Mouse (Mus musculus) stomach, postnatal 0 days (tissue): ENCODE data around the gene Acp1. TPM values are rescaled to one million over a fixed set of nuclear protein-coding genes. Genes with fewer than 3 reads are reported as not detected.

Source experiments
- ATAC-seq: fragments of 200-750 bp; cut with Nextera tagmentation; 2 replicates; pipeline ENCODE4 v1.8.0; 2017; ENCODE audit not compliant: low FRiP score, low TSS enrichment
- DNase-seq: peaks from one replicate; pipeline ENCODE4 v3.0.0-alpha.2; 2016; ENCODE audit warnings: low spot score
- H3K27ac ChIP-seq: fragments of 300-500 bp; sonication (generic); replicated peaks from 2 replicates; pipeline ENCODE4 v1.5.1; 2014; ENCODE audit warnings: mild to moderate bottlenecking, control low read depth
- H3K27me3 ChIP-seq: fragments of 300-500 bp; sonication (generic); 2 replicates; pipeline ENCODE4 v1.6.1; 2014; ENCODE audit warnings: low read length; ENCODE audit not compliant: control insufficient read depth, insufficient read depth
- H3K36me3 ChIP-seq: fragments of 300-500 bp; sonication (generic); 2 replicates; pipeline ENCODE4 v1.6.1; 2014; ENCODE audit warnings: low read length, mixed read lengths; ENCODE audit not compliant: control insufficient read depth, insufficient read depth
- H3K4me1 ChIP-seq: fragments of 300-500 bp; sonication (generic); replicated peaks from 2 replicates; pipeline ENCODE4 v1.6.1; 2014; ENCODE audit warnings: antibody characterized with exemption; ENCODE audit not compliant: control insufficient read depth, insufficient read depth
- H3K4me2 ChIP-seq: fragments of 300-500 bp; sonication (generic); replicated peaks from 2 replicates; pipeline ENCODE4 v1.6.1; 2014; ENCODE audit warnings: low read depth, mild to moderate bottlenecking, control low read depth, moderate library complexity
- H3K4me3 ChIP-seq: fragments of 300-500 bp; sonication (generic); 2 replicates; pipeline ENCODE4 v1.5.1; 2014; ENCODE audit warnings: low read depth, low read length, control low read depth
- H3K9ac ChIP-seq: fragments of 300-500 bp; sonication (generic); 2 replicates; pipeline ENCODE4 v1.6.1; 2014; ENCODE audit warnings: mild to moderate bottlenecking, low read length, control low read depth, mixed read lengths
- H3K9me3 ChIP-seq: fragments of 300-500 bp; sonication (generic); 2 replicates; pipeline ENCODE4 v1.6.1; 2016; ENCODE audit warnings: low read length; ENCODE audit not compliant: control insufficient read depth
- CTCF ChIP-seq: IDR thresholded peaks from 2 replicates; pipeline ENCODE4 v1.5.1; 2016; ENCODE audit warnings: antibody characterized with exemption, low read depth, mild to moderate bottlenecking, moderate library complexity
- EP300 ChIP-seq: optimal IDR thresholded peaks from 2 replicates; pipeline ENCODE3; 2016; ENCODE audit warnings: antibody characterized with exemption
- WGBS: fragments of 180-500 bp; shearing (Covaris S2); extraction: QIAGEN DNeasy Blood & Tissue Kit; methylation state at CpG from one replicate; pipeline ENCODE4 v1.1.7; 2014; 5-methylcytosine and 5-hydroxymethylcytosine counted together
- polyA plus RNA-seq: library from polyadenylated mRNA; unstranded; fragments of >200 nt; fragmentation: Nextera tagmentation; extraction: Ambion mirVana; gene quantifications from 2 replicates; pipeline ENCODE4 v1.2.1, GENCODE M21; 2015

Acp1 gene
- polyA plus RNA-seq: 103 and 113 TPM in 2 replicates

DNA sequence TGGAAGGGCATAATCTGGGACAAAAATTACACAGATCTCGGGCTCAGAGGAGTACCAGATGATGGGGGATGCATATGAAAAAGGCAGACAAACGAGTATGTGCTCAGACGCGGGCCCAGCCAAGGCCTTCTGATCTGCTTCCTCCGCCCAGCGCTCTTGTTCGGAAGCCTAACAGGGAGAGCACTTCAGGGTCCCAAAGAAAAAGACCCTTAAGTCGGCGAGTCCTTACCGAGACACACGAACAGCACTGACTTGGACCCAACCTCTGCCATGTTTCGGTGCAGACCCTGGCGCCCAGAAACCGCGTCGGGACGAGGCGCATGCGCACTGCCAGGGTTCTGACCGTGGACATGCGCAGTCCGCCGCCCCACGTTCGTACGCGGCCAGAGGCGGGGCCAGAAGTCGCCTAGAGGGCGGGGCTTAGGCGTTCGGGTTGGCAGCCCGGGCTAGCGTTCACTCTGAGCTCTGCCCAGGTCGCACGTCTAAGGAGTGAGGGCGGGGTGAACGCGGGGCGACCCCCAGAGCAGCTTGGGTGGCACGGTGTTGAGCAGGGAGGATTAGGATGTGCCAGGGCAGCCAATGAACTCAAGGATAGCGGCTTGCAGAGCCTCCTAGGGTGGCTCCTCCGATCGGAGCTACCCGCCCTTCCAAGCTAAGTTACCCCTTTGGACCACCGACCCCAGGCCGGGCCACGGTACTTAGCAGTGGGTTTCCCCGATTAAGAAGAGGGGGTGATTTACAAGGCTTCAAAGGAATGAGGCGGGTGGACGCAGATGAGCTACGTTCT, at the start of gene Acp1, which contains the start of gene Sh3yl1:
Gene Acp1, minus strand, starts transcription at position 329 of the 787 bp plus-strand sequence.
Gene Sh3yl1, plus strand, starts transcription at position 408 of the 787 bp plus-strand sequence.
- Histone ChIP-seq H3K9me3 (no peaks in the 10 kb centered on the region), H3K4me1 (peaks cover 5% of the 10 kb centered on the region), H3K36me3 (no peaks in the 10 kb centered on the region), H3K9ac (peak within 1 kb of the TSS; percentile 82), H3K4me3 (peak within 1 kb of the TSS; percentile 68), H3K4me2 (peak within 1 kb of the TSS; percentile 86), H3K27ac (peak within 1 kb of the TSS; percentile 41), H3K27me3 (no peaks in the 10 kb centered on the region)
- TF ChIP-seq EP300: no peak
- no peak for TF ChIP-seq CTCF
- WGBS: under 1% methylated on average over 52 of the region's 52 CpGs
- ATAC-seq: peak; percentile 95
- peak; percentile 95 for DNase-seq

DNA sequence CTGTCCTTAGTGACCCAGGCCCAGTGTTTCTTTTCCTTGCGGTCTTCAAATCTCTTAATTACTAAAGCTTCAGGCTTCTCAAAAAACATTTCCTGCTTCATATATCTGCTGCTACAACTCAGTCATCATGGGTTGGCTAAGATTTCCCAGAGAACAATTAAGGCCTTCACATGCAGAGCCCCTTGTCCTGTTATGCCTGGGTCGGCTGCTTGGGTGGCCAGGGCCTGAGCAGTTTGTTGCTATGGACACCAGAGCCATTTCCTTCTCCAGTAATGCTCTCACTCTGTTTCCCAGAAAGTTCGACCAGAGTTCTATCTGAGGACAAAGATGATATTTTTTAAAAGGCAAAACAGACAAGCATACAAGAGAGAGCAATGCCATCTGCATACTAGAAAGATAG, 32.8 kb upstream of the Acp1 start:
- no peak overlapping the region for H3K9ac ChIP-seq
- H3K4me3 ChIP-seq: no peak overlapping the region
- no peak overlapping the region for H3K4me2 ChIP-seq
- H3K27me3 ChIP-seq: no peaks in the 10 kb centered on the region
- ATAC-seq (no peak), DNase-seq (no peak)
- no peaks in the 10 kb centered on the region for H3K4me1 ChIP-seq
- WGBS: 52% methylated on average over 3 of the region's 3 CpGs
- peak overlapping the region; percentile 53; the same call in 1 of the 2 replicates for H3K27ac ChIP-seq
- TF ChIP-seq EP300 (no peak), CTCF (no peak)
- H3K9me3 ChIP-seq: no peaks in the 10 kb centered on the region
- H3K36me3 ChIP-seq: 0 out of 2 replicates have a peak, but pooled peaks cover 3% of the 10 kb centered on the region

DNA sequence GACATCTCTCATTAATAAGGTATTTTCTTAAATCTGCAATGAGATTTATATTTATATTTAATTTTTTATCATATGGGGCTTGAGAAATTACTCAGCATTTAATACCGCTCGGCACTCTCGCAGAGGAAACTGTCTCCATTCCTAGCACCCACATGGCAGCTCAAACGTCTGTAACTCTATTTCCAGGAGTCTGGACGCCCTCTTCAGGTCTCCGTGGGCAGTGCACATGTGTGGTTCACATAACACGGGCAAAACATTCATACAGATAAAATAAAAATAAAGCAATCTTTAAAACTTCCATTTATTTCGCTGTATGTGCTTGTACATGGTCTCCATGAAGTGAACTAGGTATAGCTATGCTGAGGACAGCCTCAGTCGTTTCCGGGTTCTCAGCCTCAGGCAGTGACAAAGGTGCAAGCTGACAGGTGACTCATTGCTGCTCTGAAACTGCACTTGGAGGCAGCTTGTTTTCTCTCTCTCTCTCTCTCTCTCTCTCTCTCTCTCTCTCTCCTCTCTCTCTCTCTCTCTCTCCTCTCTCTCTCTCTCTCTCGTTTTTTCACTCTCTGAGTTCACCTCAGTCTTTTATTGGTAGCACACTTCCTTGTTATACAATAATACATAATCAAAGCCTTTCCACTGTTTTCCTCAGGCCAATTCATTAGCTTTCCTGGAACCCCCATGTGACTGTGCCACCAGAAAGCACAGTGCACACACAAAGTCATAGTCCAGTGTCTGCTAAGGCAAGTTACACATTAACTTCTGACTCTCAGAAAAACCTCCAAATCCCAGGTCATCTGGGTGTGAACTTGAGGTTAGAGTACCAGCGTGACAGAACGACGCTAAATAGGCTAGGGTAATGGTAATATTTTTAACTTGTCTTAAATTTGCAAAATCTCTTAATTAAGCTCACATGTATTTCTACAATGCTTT, 31.9 kb upstream of the Acp1 start:
- Histone ChIP-seq H3K9me3 (no peaks in the 10 kb centered on the region), H3K36me3 (0 out of 2 replicates have a peak, but pooled peaks cover 3% of the 10 kb centered on the region), H3K9ac (no peak overlapping the region), H3K27ac (peak overlapping the region; percentile 59; the same call in 1 of the 2 replicates), H3K27me3 (no peaks in the 10 kb centered on the region), H3K4me1 (no peaks in the 10 kb centered on the region), H3K4me2 (no peak overlapping the region), H3K4me3 (no peak overlapping the region)
- ATAC-seq: peak; percentile 97
- DNase-seq: peak; percentile 63
- WGBS: 68% methylated on average over 14 of the region's 14 CpGs
- no peak for TF ChIP-seq EP300
- TF ChIP-seq CTCF: peak; percentile 32

DNA sequence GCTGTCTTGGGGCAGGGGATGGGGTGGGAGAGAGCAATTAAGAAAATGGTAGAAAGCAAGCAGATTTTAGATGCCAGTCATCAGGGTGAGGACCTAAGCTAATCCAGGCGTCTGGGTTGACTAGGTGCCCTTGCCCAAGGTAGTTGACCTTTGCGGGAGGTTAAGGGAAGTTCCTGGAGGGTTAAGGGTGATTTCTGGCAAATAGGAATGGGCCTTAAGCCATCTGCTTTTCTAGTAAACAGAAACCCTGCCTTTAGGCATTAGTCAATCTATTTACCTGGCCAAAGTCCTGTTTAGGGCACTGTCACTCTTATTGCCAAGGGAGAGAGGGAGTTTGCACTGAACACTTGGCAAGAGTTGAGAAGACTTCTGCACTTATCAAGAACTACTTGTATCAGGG, 25.5 kb upstream of the Acp1 start:
- no peak overlapping the region for H3K4me3 ChIP-seq
- H3K27ac ChIP-seq: no peak overlapping the region
- TF ChIP-seq EP300 (no peak), CTCF (no peak)
- 0 out of 2 replicates have a peak, but pooled peaks cover 3% of the 10 kb centered on the region for H3K36me3 ChIP-seq
- 75% methylated on average over 2 of the region's 2 CpGs for WGBS
- H3K27me3 ChIP-seq: no peaks in the 10 kb centered on the region
- H3K9me3 ChIP-seq: no peaks in the 10 kb centered on the region
- H3K9ac ChIP-seq: no peak overlapping the region
- no peaks in the 10 kb centered on the region for H3K4me1 ChIP-seq
- H3K4me2 ChIP-seq: no peak overlapping the region
- ATAC-seq: peak; percentile 63; the same call in 1 of the 2 replicates
- no peak for DNase-seq

DNA sequence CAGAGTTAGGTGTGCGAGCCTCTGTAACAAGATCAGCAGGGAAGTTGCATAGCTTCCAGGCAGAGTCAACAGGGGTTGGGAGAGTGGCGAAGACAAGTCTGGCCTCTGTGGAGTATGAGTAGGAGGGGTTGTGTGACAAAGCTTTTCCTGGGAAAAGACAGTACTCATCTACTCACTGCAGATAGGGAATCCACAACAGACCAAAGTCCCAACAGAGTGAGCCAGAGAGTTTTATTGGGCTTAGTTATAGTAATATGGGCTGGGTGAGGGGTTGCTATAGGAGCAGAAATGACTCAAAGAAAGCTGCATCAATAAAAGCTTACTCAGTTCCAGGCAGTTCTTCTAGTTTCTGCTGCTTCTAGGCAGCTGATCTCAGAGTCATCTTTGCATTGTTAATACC, 21.9 kb upstream of the Acp1 start:
- H3K36me3 ChIP-seq: no peaks in the 10 kb centered on the region
- no peaks in the 10 kb centered on the region for H3K27me3 ChIP-seq
- ATAC-seq (peak; percentile 40; the same call in 1 of the 2 replicates), DNase-seq (no peak)
- H3K9me3 ChIP-seq: no peaks in the 10 kb centered on the region
- H3K4me3 ChIP-seq: no peak overlapping the region
- no peaks in the 10 kb centered on the region for H3K4me1 ChIP-seq
- no peak overlapping the region for H3K27ac ChIP-seq
- 72% methylated on average over 2 of the region's 2 CpGs for WGBS
- H3K9ac ChIP-seq: no peak overlapping the region
- TF ChIP-seq CTCF (no peak), EP300 (no peak)
- no peak overlapping the region for H3K4me2 ChIP-seq
